Mouse (Mus musculus) lung, embryonic 16.5 days (tissue): ENCODE measurements around the gene Gm17467. TPM values are rescaled to one million over a fixed set of nuclear protein-coding genes. Genes with fewer than 3 reads are reported as not detected.
"Not testable (repeated sequence)": the region's sequence is repeated elsewhere in the genome, so short reads cannot be mapped to it uniquely, and the experiment has no call there.

Source experiments
- ATAC-seq: fragments of 200-750 bp; cut with Nextera tagmentation; 2 replicates; pipeline ENCODE4 v1.8.0; 2017; ENCODE audit warnings: low read depth, mild to moderate bottlenecking, moderate library complexity
- H3K27ac ChIP-seq: fragments of 300-500 bp; sonication (generic); 2 replicates; pipeline ENCODE4 v1.5.1; 2014; ENCODE audit warnings: mild to moderate bottlenecking, control low read depth, low read length
- H3K27me3 ChIP-seq: fragments of 300-500 bp; sonication (generic); 2 replicates; pipeline ENCODE4 v1.6.1; 2014; ENCODE audit warnings: low read depth, low read length, mixed read lengths; ENCODE audit not compliant: control insufficient read depth, insufficient read depth
- H3K36me3 ChIP-seq: fragments of 300-500 bp; sonication (generic); 2 replicates; pipeline ENCODE4 v1.6.1; 2014; ENCODE audit warnings: low read length; ENCODE audit not compliant: control insufficient read depth, insufficient read depth
- H3K4me1 ChIP-seq: fragments of 300-500 bp; sonication (generic); replicated peaks from 2 replicates; pipeline ENCODE4 v1.6.1; 2014; ENCODE audit warnings: low read length, mixed read lengths; ENCODE audit not compliant: control insufficient read depth, insufficient read depth
- H3K4me2 ChIP-seq: fragments of 300-500 bp; sonication (generic); 2 replicates; pipeline ENCODE4 v1.6.1; 2014; ENCODE audit warnings: low read depth, low read length, control low read depth
- H3K4me3 ChIP-seq: fragments of 300-500 bp; sonication (generic); 2 replicates; pipeline ENCODE4 v1.5.1; 2014; ENCODE audit warnings: mild to moderate bottlenecking, low read length, control low read depth
- H3K9ac ChIP-seq: fragments of 300-500 bp; sonication (generic); 2 replicates; pipeline ENCODE4 v1.6.1; 2014; ENCODE audit warnings: low read length, control low read depth
- H3K9me3 ChIP-seq: fragments of 300-500 bp; sonication (generic); 2 replicates; pipeline ENCODE4 v1.6.1; 2016; ENCODE audit warnings: low read length; ENCODE audit not compliant: control insufficient read depth
- WGBS: fragments of 180-500 bp; shearing (Covaris S2); extraction: QIAGEN DNeasy Blood & Tissue Kit; methylation state at CpG from one replicate; pipeline ENCODE4 v1.1.7; 2014; 5-methylcytosine and 5-hydroxymethylcytosine counted together
- polyA plus RNA-seq: library from polyadenylated mRNA; unstranded; fragments of >200 nt; fragmentation: Nextera tagmentation; extraction: Ambion mirVana; gene quantifications from 2 replicates; pipeline ENCODE4 v1.2.1, GENCODE M21; 2015

Gm17467 gene
- not detected in 2 replicates for polyA plus RNA-seq

- not testable (repeated sequence) for H3K36me3 ChIP-seq, ATAC-seq, H3K4me1 ChIP-seq, H3K27ac ChIP-seq, H3K9ac ChIP-seq, H3K4me2 ChIP-seq, H3K27me3 ChIP-seq, H3K9me3 ChIP-seq, H3K4me3 ChIP-seq
- no CpG with 5 or more reads among the region's 3 CpGs for WGBS
Measured at GRCm38 (mm10) chrX:123704691-123705090, at the start of gene Gm17467. Gm17467 (minus strand) TSS chrX:123704791.

Other genes with a start within 250 kb of the Gm17467 start
- gene Cldn34c2, start 123.1 kb downstream of the Gm17467 start, polyA plus RNA-seq = not detected in 2 replicates
- gene Cldn34c3, start 88.9 kb upstream of the Gm17467 start, polyA plus RNA-seq = not detected in 2 replicates